Mouse (Mus musculus): Measurements from ENCODE around the gene Fbln1. TPM values are rescaled to one million over a fixed set of nuclear protein-coding genes. Genes with fewer than 3 reads are reported as not detected.

The Fbln1 gene
- polyA plus RNA-seq, 1 experiment: 5.5 TPM

GRCm38 (mm10) chr15:85245241-85246010 lies 39.7 kb downstream of the Fbln1 start:
- Histone ChIP-seq H3K4me3 (ENCODE audit: extremely low read depth, insufficient read depth, insufficient read length) (no peak overlapping the region), H3K4me1 (ENCODE audit: control insufficient read depth, insufficient read depth, insufficient read length) (peaks cover 2% of the 10 kb centered on the region; the same call in 1 of the 2 replicates), H3K27ac (ENCODE audit: insufficient read depth, low read length) (no peak overlapping the region), H3K27me3 (ENCODE audit: control insufficient read depth, insufficient read depth, low read length) (no peaks in the 10 kb centered on the region), H3K36me3 (ENCODE audit: control insufficient read depth, insufficient read depth, low read length) (no peaks in the 10 kb centered on the region)
- 87% methylated on average over 5 of the region's 5 CpGs for WGBS
- DNase-seq (ENCODE audit: low read depth in 1 of 2, low spot score in 2 of 2): no peak
- no peak for TF ChIP-seq POLR2A (IDR thresholded peaks at IDR 0.05; ENCODE audit: low read depth, low read length)
- no peak for TF ChIP-seq CTCF (IDR thresholded peaks at IDR 0.05; ENCODE audit: extremely low read depth, insufficient read depth, insufficient read length, insufficient replicate concordance)

GRCm38 (mm10) chr15:85246016-85246415 lies 40.3 kb downstream of the Fbln1 start:
- Histone ChIP-seq H3K27me3 (ENCODE audit: control insufficient read depth, insufficient read depth, low read length) (no peaks in the 10 kb centered on the region), H3K36me3 (ENCODE audit: control insufficient read depth, insufficient read depth, low read length) (no peaks in the 10 kb centered on the region), H3K27ac (ENCODE audit: insufficient read depth, low read length) (no peak overlapping the region), H3K4me3 (ENCODE audit: extremely low read depth, insufficient read depth, insufficient read length) (no peak overlapping the region), H3K4me1 (ENCODE audit: control insufficient read depth, insufficient read depth, insufficient read length) (peaks cover 2% of the 10 kb centered on the region; the same call in 1 of the 2 replicates)
- WGBS: 92% methylated on average over 5 of the region's 5 CpGs
- no peak for DNase-seq (ENCODE audit: low read depth in 1 of 2, low spot score in 2 of 2)
- TF ChIP-seq CTCF (IDR thresholded peaks at IDR 0.05; ENCODE audit: extremely low read depth, insufficient read depth, insufficient read length, insufficient replicate concordance): no peak
- TF ChIP-seq POLR2A (IDR thresholded peaks at IDR 0.05; ENCODE audit: low read depth, low read length): no peak

GRCm38 (mm10) chr15:85246936-85247335 lies 41.2 kb downstream of the Fbln1 start:
- Histone ChIP-seq H3K27me3 (ENCODE audit: control insufficient read depth, insufficient read depth, low read length) (no peaks in the 10 kb centered on the region), H3K27ac (ENCODE audit: insufficient read depth, low read length) (no peak overlapping the region), H3K4me3 (ENCODE audit: extremely low read depth, insufficient read depth, insufficient read length) (no peak overlapping the region), H3K4me1 (ENCODE audit: control insufficient read depth, insufficient read depth, insufficient read length) (peaks cover 2% of the 10 kb centered on the region; the same call in 1 of the 2 replicates), H3K36me3 (ENCODE audit: control insufficient read depth, insufficient read depth, low read length) (no peaks in the 10 kb centered on the region)
- no peak for DNase-seq (ENCODE audit: low read depth in 1 of 2, low spot score in 2 of 2)
- WGBS: 55% methylated on average over 6 of the region's 6 CpGs
- TF ChIP-seq POLR2A (IDR thresholded peaks at IDR 0.05; ENCODE audit: low read depth, low read length) (no peak), CTCF (IDR thresholded peaks at IDR 0.05; ENCODE audit: extremely low read depth, insufficient read depth, insufficient read length, insufficient replicate concordance) (no peak)

- WGBS: 85% methylated on average over 5 of the region's 5 CpGs
- Histone ChIP-seq H3K4me1 (ENCODE audit: control insufficient read depth, insufficient read depth, insufficient read length) (peaks cover 2% of the 10 kb centered on the region; the same call in 1 of the 2 replicates), H3K27ac (ENCODE audit: insufficient read depth, low read length) (no peak overlapping the region), H3K36me3 (ENCODE audit: control insufficient read depth, insufficient read depth, low read length) (no peaks in the 10 kb centered on the region), H3K4me3 (ENCODE audit: extremely low read depth, insufficient read depth, insufficient read length) (no peak overlapping the region), H3K27me3 (ENCODE audit: control insufficient read depth, insufficient read depth, low read length) (no peaks in the 10 kb centered on the region)
- no peak for TF ChIP-seq CTCF (IDR thresholded peaks at IDR 0.05; ENCODE audit: extremely low read depth, insufficient read depth, insufficient read length, insufficient replicate concordance)
- no peak for TF ChIP-seq POLR2A (IDR thresholded peaks at IDR 0.05; ENCODE audit: low read depth, low read length)
- no peak for DNase-seq (ENCODE audit: low read depth in 1 of 2, low spot score in 2 of 2)
Observed at GRCm38 (mm10) chr15:85248311-85248710, 42.6 kb downstream of the Fbln1 start.

GRCm38 (mm10) chr15:85249252-85249651 lies 43.5 kb downstream of the Fbln1 start:
- Histone ChIP-seq H3K36me3 (ENCODE audit: control insufficient read depth, insufficient read depth, low read length) (no peaks in the 10 kb centered on the region), H3K4me3 (ENCODE audit: extremely low read depth, insufficient read depth, insufficient read length) (no peak overlapping the region), H3K4me1 (ENCODE audit: control insufficient read depth, insufficient read depth, insufficient read length) (peaks cover 2% of the 10 kb centered on the region; the same call in 1 of the 2 replicates), H3K27ac (ENCODE audit: insufficient read depth, low read length) (no peak overlapping the region), H3K27me3 (ENCODE audit: control insufficient read depth, insufficient read depth, low read length) (no peaks in the 10 kb centered on the region)
- no peak for DNase-seq (ENCODE audit: low read depth in 1 of 2, low spot score in 2 of 2)
- 73% methylated on average over 5 of the region's 5 CpGs for WGBS
- TF ChIP-seq POLR2A (IDR thresholded peaks at IDR 0.05; ENCODE audit: low read depth, low read length): no peak
- no peak for TF ChIP-seq CTCF (IDR thresholded peaks at IDR 0.05; ENCODE audit: extremely low read depth, insufficient read depth, insufficient read length, insufficient replicate concordance)

GRCm38 (mm10) chr15:85250436-85250835 lies 44.7 kb downstream of the Fbln1 start:
- H3K4me1 ChIP-seq (ENCODE audit: control insufficient read depth, insufficient read depth, insufficient read length): peaks cover 2% of the 10 kb centered on the region; the same call in 1 of the 2 replicates
- H3K36me3 ChIP-seq (ENCODE audit: control insufficient read depth, insufficient read depth, low read length): no peaks in the 10 kb centered on the region
- no peaks in the 10 kb centered on the region for H3K27me3 ChIP-seq (ENCODE audit: control insufficient read depth, insufficient read depth, low read length)
- no peak for TF ChIP-seq CTCF (IDR thresholded peaks at IDR 0.05; ENCODE audit: extremely low read depth, insufficient read depth, insufficient read length, insufficient replicate concordance)
- no peak for TF ChIP-seq POLR2A (IDR thresholded peaks at IDR 0.05; ENCODE audit: low read depth, low read length)
- no peak overlapping the region for H3K27ac ChIP-seq (ENCODE audit: insufficient read depth, low read length)
- no peak overlapping the region for H3K4me3 ChIP-seq (ENCODE audit: extremely low read depth, insufficient read depth, insufficient read length)
- WGBS: 41% methylated on average over 2 of the region's 2 CpGs
- DNase-seq (ENCODE audit: low read depth in 1 of 2, low spot score in 2 of 2): peak in 1 of 2 experiments; percentile 27

GRCm38 (mm10) chr15:85252476-85252875 lies 46.7 kb downstream of the Fbln1 start:
- Histone ChIP-seq H3K27ac (ENCODE audit: insufficient read depth, low read length) (no peak overlapping the region), H3K27me3 (ENCODE audit: control insufficient read depth, insufficient read depth, low read length) (no peaks in the 10 kb centered on the region), H3K36me3 (ENCODE audit: control insufficient read depth, insufficient read depth, low read length) (no peaks in the 10 kb centered on the region), H3K4me3 (ENCODE audit: extremely low read depth, insufficient read depth, insufficient read length) (no peak overlapping the region), H3K4me1 (ENCODE audit: control insufficient read depth, insufficient read depth, insufficient read length) (peaks cover 2% of the 10 kb centered on the region; the same call in 1 of the 2 replicates)
- no peak for DNase-seq (ENCODE audit: low read depth in 1 of 2, low spot score in 2 of 2)
- TF ChIP-seq POLR2A (IDR thresholded peaks at IDR 0.05; ENCODE audit: low read depth, low read length): no peak
- no peak for TF ChIP-seq CTCF (IDR thresholded peaks at IDR 0.05; ENCODE audit: extremely low read depth, insufficient read depth, insufficient read length, insufficient replicate concordance)
- 91% methylated on average over 6 of the region's 6 CpGs for WGBS

All from spleen, adult 2 months (tissue).